In genomic region chr15:79834881-79835260, GRCm38 (mm10) we compare ENCODE assay signal across 8 mouse cellular contexts. TPM values are rescaled to one million over a fixed set of nuclear protein-coding genes. Genes with fewer than 3 reads are reported as not detected.
A peak's percentile ranks its signal among the peaks of the same experiment; 100 is the strongest.
DNase-seq lines count a peak whose midpoint lies in the region; ATAC-seq and TF ChIP-seq lines count a peak whose summit lies in the region.

No protein-coding gene starts in this region.

- WGBS in kidney, postnatal 0 days, result 54% methylated on average over 9 of the region's 9 CpGs
- WGBS in intestine, postnatal 0 days, result 69% methylated on average over 9 of the region's 9 CpGs
- WGBS in neural tube, embryonic 13.5 days, result 43% methylated on average over 9 of the region's 9 CpGs

- no peaks in the 10 kb centered on the region for H3K9me3 ChIP-seq in kidney, postnatal 0 days (replicated peaks; ENCODE audit: low read length)
- H3K9me3 ChIP-seq in intestine, postnatal 0 days (ENCODE audit: control insufficient read depth), result no peaks in the 10 kb centered on the region
- H3K9me3 ChIP-seq in neural tube, embryonic 13.5 days, result no peaks in the 10 kb centered on the region

- H3K36me3 ChIP-seq in kidney, postnatal 0 days (ENCODE audit: insufficient read depth, low read length), result no peaks in the 10 kb centered on the region
- H3K36me3 ChIP-seq in intestine, postnatal 0 days (ENCODE audit: control insufficient read depth, insufficient read depth), result no peaks in the 10 kb centered on the region; the same call in 1 of the 2 replicates
- H3K36me3 ChIP-seq in neural tube, embryonic 13.5 days, result peaks cover 8% of the 10 kb centered on the region; the same call in 1 of the 2 replicates

- ATAC-seq in kidney, postnatal 0 days (replicated peaks; ENCODE audit: low FRiP score, low read depth), result no peak
- ATAC-seq in intestine, postnatal 0 days, result no peak
- no peak for ATAC-seq in neural tube, embryonic 13.5 days (ENCODE audit: low read depth)

- H3K27me3 ChIP-seq in kidney, postnatal 0 days (ENCODE audit: insufficient read depth, low read length), result no peaks in the 10 kb centered on the region
- no peaks in the 10 kb centered on the region for H3K27me3 ChIP-seq in intestine, postnatal 0 days (replicated peaks; ENCODE audit: control insufficient read depth, insufficient read depth, low read length)
- H3K27me3 ChIP-seq in neural tube, embryonic 13.5 days, result no peaks in the 10 kb centered on the region

- no peak for TF ChIP-seq POLR2A in embryonic fibroblast, embryonic 13.5 days (IDR thresholded peaks at IDR 0.05; ENCODE audit: low read depth, low read length)

- peak overlapping the region; percentile 78 for H3K27ac ChIP-seq in kidney, postnatal 0 days
- H3K27ac ChIP-seq in embryonic fibroblast, embryonic 13.5 days (ENCODE audit: insufficient read depth, low read length), result peak overlapping the region; percentile 82
- H3K27ac ChIP-seq in intestine, postnatal 0 days (ENCODE audit: low read depth, low read length), result peak overlapping the region; percentile 28; the same call in 1 of the 2 replicates
- peak overlapping the region; percentile 98 for H3K27ac ChIP-seq in neural tube, embryonic 13.5 days (replicated peaks)

- intact Hi-C loops in left cerebral cortex, postnatal 10 days (cut with DNase I), result loop anchor here (10.0 kb wide), 1 partner anchor 240 kb away; no protein-coding TSS in a partner anchor

- H3K4me2 ChIP-seq in kidney, postnatal 0 days (ENCODE audit: low read length), result peak overlapping the region; percentile 98
- peak overlapping the region; percentile 87 for H3K4me2 ChIP-seq in intestine, postnatal 0 days (replicated peaks; ENCODE audit: low read depth)
- peak overlapping the region; percentile 95 for H3K4me2 ChIP-seq in neural tube, embryonic 13.5 days

- peaks cover 15% of the 10 kb centered on the region for H3K4me1 ChIP-seq in kidney, postnatal 0 days (replicated peaks; ENCODE audit: insufficient read depth, low read length)
- H3K4me1 ChIP-seq in embryonic fibroblast, embryonic 13.5 days (ENCODE audit: control insufficient read depth, insufficient read depth, low read length), result no peaks in the 10 kb centered on the region
- H3K4me1 ChIP-seq in intestine, postnatal 0 days (replicated peaks; ENCODE audit: control insufficient read depth, insufficient read depth, low read length), result no peaks in the 10 kb centered on the region
- H3K4me1 ChIP-seq in neural tube, embryonic 13.5 days (replicated peaks), result peaks cover 49% of the 10 kb centered on the region

- no peak for TF ChIP-seq CTCF in kidney, postnatal 0 days (IDR thresholded peaks at IDR 0.05; ENCODE audit: low read depth)
- no peak for TF ChIP-seq CTCF in embryonic fibroblast, embryonic 13.5 days (IDR thresholded peaks at IDR 0.05; ENCODE audit: borderline replicate concordance, insufficient read depth, low read length)
- no peak for TF ChIP-seq CTCF in intestine, postnatal 0 days (IDR thresholded peaks at IDR 0.05; ENCODE audit: low read depth)

- no peak overlapping the region for H3K4me3 ChIP-seq in kidney, postnatal 0 days (replicated peaks; ENCODE audit: low read depth, low read length)
- no peak overlapping the region for H3K4me3 ChIP-seq in embryonic fibroblast, embryonic 13.5 days (ENCODE audit: insufficient read depth, low read length)
- peak overlapping the region; percentile 78 for H3K4me3 ChIP-seq in intestine, postnatal 0 days (ENCODE audit: low read depth, low read length)
- peak overlapping the region; percentile 82 for H3K4me3 ChIP-seq in neural tube, embryonic 13.5 days

- no peak for DNase-seq in kidney, postnatal 0 days (ENCODE audit: low spot score)
- DNase-seq in kidney, postnatal 10 days, result no peak
- no peak for DNase-seq in gastrocnemius, adult 18-20 months (ENCODE audit: low spot score)
- no peak for DNase-seq in left cerebral cortex, postnatal 10 days (ENCODE audit: extremely low spot score in 1 of 2, low spot score in 2 of 2)
- no peak for DNase-seq in layer of hippocampus, adult 9-11 months

- H3K9ac ChIP-seq in kidney, postnatal 0 days (ENCODE audit: low read depth, low read length), result no peak overlapping the region
- no peak overlapping the region for H3K9ac ChIP-seq in intestine, postnatal 0 days (ENCODE audit: low read depth, low read length)
- peak overlapping the region; percentile 68 for H3K9ac ChIP-seq in neural tube, embryonic 13.5 days

RNA-seq across cellular contexts. Expression of gene Cbx6, which starts 0.4 kb away (rescaled TPM):
- polyA plus RNA-seq in kidney, postnatal 0 days (2015; fragmentation: Nextera tagmentation; extraction: Ambion mirVana), result 39.0 and 46.6 TPM in 2 replicates
- polyA plus RNA-seq in embryonic fibroblast, embryonic 13.5 days (2011; ENCODE audit: insufficient read length, low read depth, missing spikeins), result 63.7 and 89.0 TPM in 2 replicates
- polyA plus RNA-seq in intestine, postnatal 0 days (2015; fragmentation: Nextera tagmentation; extraction: Ambion mirVana), result 13.8 and 15.7 TPM in 2 replicates
- 39.8 and 42.0 TPM in 2 replicates for polyA plus RNA-seq in neural tube, embryonic 13.5 days (2015; fragmentation: Nextera tagmentation; extraction: Ambion mirVana)
- total RNA-seq in gastrocnemius, adult 18-20 months (2021), result 1 to 10 TPM; 7.0 to 7.8 TPM
- 100 to 1,000 TPM; 271 to 289 TPM for total RNA-seq in left cerebral cortex, postnatal 10 days (2021)

RNA-seq across cellular contexts. Expression of gene Npcd, which starts 0.8 kb away (rescaled TPM):
- 0.28 TPM in 1 of 2 replicates, not detected in the other for polyA plus RNA-seq in kidney, postnatal 0 days (2015; fragmentation: Nextera tagmentation; extraction: Ambion mirVana)
- polyA plus RNA-seq in embryonic fibroblast, embryonic 13.5 days (2011; ENCODE audit: insufficient read length, low read depth, missing spikeins), result 1.0 TPM in 1 of 2 replicates, not detected in the other
- 0.61 TPM in 1 of 2 replicates, not detected in the other for polyA plus RNA-seq in intestine, postnatal 0 days (2015; fragmentation: Nextera tagmentation; extraction: Ambion mirVana)
- 0.90 TPM in 1 of 2 replicates, not detected in the other for polyA plus RNA-seq in neural tube, embryonic 13.5 days (2015; fragmentation: Nextera tagmentation; extraction: Ambion mirVana)
- total RNA-seq in gastrocnemius, adult 18-20 months (2021), result under 1 TPM in 1 of 2 experiments, not detected in 1; 0.55 TPM
- total RNA-seq in left cerebral cortex, postnatal 10 days (2021), result 10 to 100 TPM; 12.5 to 12.9 TPM

RNA-seq across cellular contexts. Expression of gene Nptxr, which starts 30.3 kb away (rescaled TPM):
- polyA plus RNA-seq in kidney, postnatal 0 days (2015; fragmentation: Nextera tagmentation; extraction: Ambion mirVana), result 1.1 and 1.4 TPM in 2 replicates
- 7.5 and 9.7 TPM in 2 replicates for polyA plus RNA-seq in embryonic fibroblast, embryonic 13.5 days (2011; ENCODE audit: insufficient read length, low read depth, missing spikeins)
- polyA plus RNA-seq in intestine, postnatal 0 days (2015; fragmentation: Nextera tagmentation; extraction: Ambion mirVana), result 1.2 and 1.6 TPM in 2 replicates
- 19.9 and 22.1 TPM in 2 replicates for polyA plus RNA-seq in neural tube, embryonic 13.5 days (2015; fragmentation: Nextera tagmentation; extraction: Ambion mirVana)
- under 1 TPM; 0.50 to 0.76 TPM for total RNA-seq in gastrocnemius, adult 18-20 months (2021)
- total RNA-seq in left cerebral cortex, postnatal 10 days (2021), result 100 to 1,000 TPM; 454 to 474 TPM

RNA-seq across cellular contexts. Expression of gene Apobec3, which starts 56.6 kb away (rescaled TPM):
- polyA plus RNA-seq in kidney, postnatal 0 days (2015; fragmentation: Nextera tagmentation; extraction: Ambion mirVana), result 26.1 and 26.4 TPM in 2 replicates
- polyA plus RNA-seq in embryonic fibroblast, embryonic 13.5 days (2011; ENCODE audit: insufficient read length, low read depth, missing spikeins), result 19.7 and 35.3 TPM in 2 replicates
- 5.1 and 6.4 TPM in 2 replicates for polyA plus RNA-seq in intestine, postnatal 0 days (2015; fragmentation: Nextera tagmentation; extraction: Ambion mirVana)
- polyA plus RNA-seq in neural tube, embryonic 13.5 days (2015; fragmentation: Nextera tagmentation; extraction: Ambion mirVana), result 4.6 and 5.2 TPM in 2 replicates
- 1 to 10 TPM; 1.6 to 2.3 TPM for total RNA-seq in gastrocnemius, adult 18-20 months (2021)
- 1 to 10 TPM; 4.4 to 4.7 TPM for total RNA-seq in left cerebral cortex, postnatal 10 days (2021)

RNA-seq across cellular contexts. Expression of gene Dnal4, which starts 57.2 kb away (rescaled TPM):
- 59.3 and 61.8 TPM in 2 replicates for polyA plus RNA-seq in kidney, postnatal 0 days (2015; fragmentation: Nextera tagmentation; extraction: Ambion mirVana)
- 20.9 and 25.2 TPM in 2 replicates for polyA plus RNA-seq in embryonic fibroblast, embryonic 13.5 days (2011; ENCODE audit: insufficient read length, low read depth, missing spikeins)
- polyA plus RNA-seq in intestine, postnatal 0 days (2015; fragmentation: Nextera tagmentation; extraction: Ambion mirVana), result 19.5 and 20.1 TPM in 2 replicates
- polyA plus RNA-seq in neural tube, embryonic 13.5 days (2015; fragmentation: Nextera tagmentation; extraction: Ambion mirVana), result 69.7 and 72.1 TPM in 2 replicates
- total RNA-seq in gastrocnemius, adult 18-20 months (2021), result 1 to 10 TPM; 5.7 to 6.5 TPM
- 10 to 100 TPM; 28.6 to 31.0 TPM for total RNA-seq in left cerebral cortex, postnatal 10 days (2021)

Comparison
In these comparisons a context has a peak if more than half of its experiments do, and no peak if none do; other contexts are left out.
1. H3K27ac ChIP-seq: peak in every context shown above with its lines; median percentile 98 in neural tube, embryonic 13.5 days; 82 in embryonic fibroblast, embryonic 13.5 days; 78 in kidney, postnatal 0 days; 28 in intestine, postnatal 0 days.
2. H3K4me3 ChIP-seq: peak in intestine, postnatal 0 days (single experiment) and neural tube, embryonic 13.5 days (single experiment); none in kidney, postnatal 0 days (single experiment) and embryonic fibroblast, embryonic 13.5 days (single experiment).
3. Peak in every context shown above with its lines, with median percentiles within 50 percentile points of each other: H3K4me2 ChIP-seq.